Mouse (Mus musculus): ENCODE data around the gene Ppm1d.

- TF ChIP-seq CEBPB (IDR thresholded peaks at IDR 0.05; ENCODE audit: low read depth) = no peak
- no peak for TF ChIP-seq CTCF (IDR thresholded peaks at IDR 0.05; ENCODE audit: control insufficient read depth, insufficient read depth, insufficient read length)
- TF ChIP-seq USF1 (IDR thresholded peaks at IDR 0.05; ENCODE audit: low read depth) = no peak
- no peak for TF ChIP-seq FOSL1 (IDR thresholded peaks at IDR 0.05; ENCODE audit: insufficient read depth, low read length, poor library complexity, severe bottlenecking)
- TF ChIP-seq MAX (IDR thresholded peaks at IDR 0.05) = no peak
- no peak for TF ChIP-seq MYOD1 (IDR thresholded peaks at IDR 0.05; ENCODE audit: control insufficient read depth, insufficient read length, low read depth)
- TF ChIP-seq MYOG (IDR thresholded peaks at IDR 0.05; ENCODE audit: control insufficient read depth, extremely low read depth, insufficient read length) = no peak
Observed at GRCm38 (mm10) chr11:85380046-85380445, 69.0 kb downstream of the Ppm1d start.
